ENCODE assay signal across 8 mouse cellular contexts in the genomic region with DNA sequence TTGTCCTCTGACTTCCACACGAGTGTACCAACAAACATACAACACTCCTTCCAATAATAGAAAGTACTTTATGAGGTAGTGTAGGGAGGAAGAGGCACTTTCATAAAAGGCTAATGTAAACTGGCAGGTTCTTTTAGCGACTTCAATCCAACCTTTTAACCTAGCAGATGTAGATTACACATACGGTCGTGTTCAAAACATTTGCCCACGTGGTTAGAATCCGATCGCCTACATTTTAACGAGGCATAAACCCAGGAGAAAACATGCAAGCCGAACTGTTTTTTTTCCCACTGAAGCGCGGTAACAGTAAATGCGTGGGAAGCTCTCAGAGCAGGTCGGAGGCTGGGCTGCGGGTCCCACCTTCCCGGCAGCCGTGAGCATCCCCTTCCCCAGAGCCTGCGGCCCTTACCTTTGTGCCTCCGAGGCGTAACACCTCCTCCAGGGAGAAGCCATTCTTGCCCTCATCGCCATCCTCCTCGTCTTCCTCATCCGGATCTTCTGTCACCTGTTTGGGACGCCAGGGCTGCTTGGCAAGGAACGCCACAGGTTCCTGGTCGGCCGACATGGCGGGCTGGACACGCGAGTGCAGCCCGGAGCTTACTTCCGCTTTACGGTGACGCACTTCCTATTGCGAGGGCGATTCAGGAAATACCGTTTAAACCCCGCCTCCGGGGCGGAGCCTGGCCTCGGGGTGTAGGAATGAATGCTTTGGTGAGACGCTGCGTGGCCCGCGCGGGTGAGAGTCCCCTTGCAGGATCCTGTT. TPM values are rescaled to one million over a fixed set of nuclear protein-coding genes. Genes with fewer than 3 reads are reported as not detected.
DNase-seq lines count a peak whose midpoint lies in the region; ATAC-seq and TF ChIP-seq lines count a peak whose summit lies in the region.

A gene (minus strand): TSS at position 601 of the 763 bp plus-strand sequence.
A gene (plus strand): TSS at position 671 of the 763 bp plus-strand sequence.

- TF ChIP-seq CTCF in midbrain, postnatal 0 days (IDR thresholded peaks at IDR 0.05) = no peak

- peaks cover 12% of the 10 kb centered on the region for H3K4me1 ChIP-seq in embryonic facial prominence, embryonic 14.5 days (ENCODE audit: control insufficient read depth, insufficient read depth, low read length)
- H3K4me1 ChIP-seq in limb, embryonic 14.5 days (ENCODE audit: control insufficient read depth, insufficient read depth, low read length) = peaks cover 5% of the 10 kb centered on the region
- 0 out of 2 replicates have a peak, but pooled peaks cover 3% of the 10 kb centered on the region for H3K4me1 ChIP-seq in midbrain, postnatal 0 days (ENCODE audit: insufficient read depth, low read length)

- WGBS in embryonic facial prominence, embryonic 14.5 days = under 1% methylated on average over 45 of the region's 45 CpGs
- WGBS in limb, embryonic 14.5 days = under 1% methylated on average over 45 of the region's 45 CpGs
- WGBS in midbrain, postnatal 0 days = under 1% methylated on average over 45 of the region's 45 CpGs

- peak; percentile 99 for ATAC-seq in embryonic facial prominence, embryonic 14.5 days (ENCODE audit: low read depth)
- ATAC-seq in limb, embryonic 14.5 days (ENCODE audit: low FRiP score, low read depth) = peak; percentile 100
- peak; percentile 99 for ATAC-seq in midbrain, postnatal 0 days (ENCODE audit: low FRiP score)

- peak within 1 kb of the TSS; percentile 75 for H3K9ac ChIP-seq in embryonic facial prominence, embryonic 14.5 days (ENCODE audit: low read depth, low read length)
- peak within 1 kb of the TSS; percentile 82 for H3K9ac ChIP-seq in limb, embryonic 14.5 days (ENCODE audit: low read depth, low read length, severe bottlenecking)
- H3K9ac ChIP-seq in midbrain, postnatal 0 days (replicated peaks; ENCODE audit: low read length, poor library complexity, severe bottlenecking) = peak within 1 kb of the TSS; percentile 79

- H3K4me3 ChIP-seq in embryonic facial prominence, embryonic 14.5 days (ENCODE audit: low read depth, low read length) = peak within 1 kb of the TSS; percentile 73
- H3K4me3 ChIP-seq in limb, embryonic 14.5 days (replicated peaks; ENCODE audit: low read length) = peak within 1 kb of the TSS; percentile 79
- H3K4me3 ChIP-seq in midbrain, postnatal 0 days (ENCODE audit: low read depth, low read length) = peak within 1 kb of the TSS; percentile 77

- peak; percentile 100 for DNase-seq in 3T3-L1 (ENCODE audit: low read depth, low spot score)
- DNase-seq in adrenal gland, postnatal 4 days (ENCODE audit: low spot score in 2 of 2) = peak; percentile 86 to 93
- peak; percentile 99 for DNase-seq in embryonic facial prominence, embryonic 14.5 days (ENCODE audit: low spot score)
- peak; percentile 97 for DNase-seq in heart, adult 8-10 months (ENCODE audit: low spot score)
- peak; percentile 98 for DNase-seq in kidney, adult 9 months
- DNase-seq in limb, embryonic 14.5 days (ENCODE audit: low spot score) = peak; percentile 97
- DNase-seq in midbrain, postnatal 0 days (ENCODE audit: low spot score) = peak; percentile 99
- peak; percentile 90 to 93 for DNase-seq in spleen, postnatal 14 days (ENCODE audit: low spot score in 2 of 2)

- peak within 1 kb of the TSS; percentile 65 for H3K4me2 ChIP-seq in embryonic facial prominence, embryonic 14.5 days (ENCODE audit: low read depth, low read length)
- peak within 1 kb of the TSS; percentile 60 for H3K4me2 ChIP-seq in limb, embryonic 14.5 days (replicated peaks; ENCODE audit: low read depth, low read length, severe bottlenecking)
- H3K4me2 ChIP-seq in midbrain, postnatal 0 days (ENCODE audit: low read depth, low read length, poor library complexity, severe bottlenecking) = peak within 1 kb of the TSS; percentile 66

- peak; percentile 77; the same call in 1 of the 2 replicates for TF ChIP-seq POLR2A in limb, embryonic 14.5 days (IDR thresholded peaks at IDR 0.05; ENCODE audit: borderline replicate concordance, extremely low read depth, insufficient read depth, insufficient read length)

- H3K9me3 ChIP-seq in embryonic facial prominence, embryonic 14.5 days (ENCODE audit: control insufficient read depth, low read length) = no peaks in the 10 kb centered on the region
- no peaks in the 10 kb centered on the region for H3K9me3 ChIP-seq in limb, embryonic 14.5 days (ENCODE audit: control insufficient read depth, low read length)
- no peaks in the 10 kb centered on the region for H3K9me3 ChIP-seq in midbrain, postnatal 0 days (ENCODE audit: low read length)

- peaks cover 56% of the 10 kb centered on the region for H3K36me3 ChIP-seq in embryonic facial prominence, embryonic 14.5 days (ENCODE audit: control insufficient read depth, insufficient read depth, low read length)
- peaks cover 35% of the 10 kb centered on the region for H3K36me3 ChIP-seq in limb, embryonic 14.5 days (ENCODE audit: control insufficient read depth, insufficient read depth, low read length)
- peaks cover 26% of the 10 kb centered on the region for H3K36me3 ChIP-seq in midbrain, postnatal 0 days (ENCODE audit: insufficient read depth, low read length)

- no peaks in the 10 kb centered on the region for H3K27me3 ChIP-seq in embryonic facial prominence, embryonic 14.5 days (replicated peaks; ENCODE audit: control insufficient read depth, insufficient read depth, low read length)
- H3K27me3 ChIP-seq in limb, embryonic 14.5 days (ENCODE audit: control insufficient read depth, insufficient read depth, low read length) = no peaks in the 10 kb centered on the region
- no peaks in the 10 kb centered on the region for H3K27me3 ChIP-seq in midbrain, postnatal 0 days (ENCODE audit: insufficient read depth, low read length)

- H3K27ac ChIP-seq in embryonic facial prominence, embryonic 14.5 days (replicated peaks; ENCODE audit: low read depth, low read length) = no peak within 1 kb of the TSS; the same call in 1 of the 2 replicates
- H3K27ac ChIP-seq in limb, embryonic 14.5 days (replicated peaks; ENCODE audit: low read depth, low read length) = no peak within 1 kb of the TSS
- H3K27ac ChIP-seq in midbrain, postnatal 0 days (ENCODE audit: low read depth, low read length) = peak within 1 kb of the TSS; percentile 68

RNA-seq across cellular contexts. Expression of the first gene that starts in this region (rescaled TPM):
- 10 to 100 TPM; 41.7 to 52.6 TPM for total RNA-seq in adrenal gland, postnatal 4 days (2021)
- 53.3 and 54.7 TPM in 2 replicates for polyA plus RNA-seq in embryonic facial prominence, embryonic 14.5 days (2014; fragmentation: Nextera tagmentation; extraction: Ambion mirVana)
- total RNA-seq in heart, adult 8-10 months (2022) = 10 to 100 TPM; 18.3 to 21.0 (median 19.3) TPM
- 18.6 and 24.3 TPM in 2 replicates for polyA plus RNA-seq in limb, embryonic 14.5 days (2012; rRNA removed)
- polyA plus RNA-seq in limb, embryonic 14.5 days (2014; fragmentation: Nextera tagmentation; extraction: Ambion mirVana) = 56.5 and 59.5 TPM in 2 replicates
- 18.4 and 20.9 TPM in 2 replicates for total RNA-seq in midbrain, postnatal 0 days (2014; rRNA removed)
- polyA plus RNA-seq in midbrain, postnatal 0 days (2015; fragmentation: Nextera tagmentation; extraction: Ambion mirVana) = 43.3 and 46.2 TPM in 2 replicates

RNA-seq across cellular contexts. Expression of the second gene that starts in this region (rescaled TPM):
- 10 to 100 TPM; 39.4 to 46.8 TPM for total RNA-seq in adrenal gland, postnatal 4 days (2021)
- polyA plus RNA-seq in embryonic facial prominence, embryonic 14.5 days (2014; fragmentation: Nextera tagmentation; extraction: Ambion mirVana) = 49.0 and 52.5 TPM in 2 replicates
- total RNA-seq in heart, adult 8-10 months (2022) = 10 to 100 TPM; 44.3 to 57.3 (median 50.7) TPM
- polyA plus RNA-seq in limb, embryonic 14.5 days (2012; rRNA removed) = 18.3 and 27.8 TPM in 2 replicates
- polyA plus RNA-seq in limb, embryonic 14.5 days (2014; fragmentation: Nextera tagmentation; extraction: Ambion mirVana) = 49.7 and 53.2 TPM in 2 replicates
- total RNA-seq in midbrain, postnatal 0 days (2014; rRNA removed) = 27.5 and 29.9 TPM in 2 replicates
- polyA plus RNA-seq in midbrain, postnatal 0 days (2015; fragmentation: Nextera tagmentation; extraction: Ambion mirVana) = 56.4 and 61.6 TPM in 2 replicates
